Mouse (Mus musculus): ENCODE data around the gene Serpinf2. TPM values are rescaled to one million over a fixed set of nuclear protein-coding genes. Genes with fewer than 3 reads are reported as not detected.
"Not testable (repeated sequence)": the region's sequence is repeated elsewhere in the genome, so short reads cannot be mapped to it uniquely, and the experiment has no call there.

Serpinf2 gene
- total RNA-seq, 2 experiments from 2014 or later, result 0.38 to 0.52 TPM

- no peak overlapping the region for H3K4me3 ChIP-seq
- TF ChIP-seq CTCF (conservative IDR thresholded peaks at IDR 0.05), result no peak
- H3K27ac ChIP-seq, result no peak overlapping the region
- DNase-seq (ENCODE audit: low spot score in 2 of 2), result no peak
Observed at GRCm38 (mm10) chr11:75464417-75464816, 25.0 kb upstream of the Serpinf2 start.

GRCm38 (mm10) chr11:75463624-75464023 is 24.2 kb upstream of the Serpinf2 start:
- peak overlapping the region; percentile 23; the same call in 1 of the 2 replicates for H3K27ac ChIP-seq
- TF ChIP-seq CTCF (conservative IDR thresholded peaks at IDR 0.05), result no peak
- no peak overlapping the region; the same call in 1 of the 2 replicates for H3K4me3 ChIP-seq
- no peak for DNase-seq (ENCODE audit: low spot score in 2 of 2)

- TF ChIP-seq CTCF (conservative IDR thresholded peaks at IDR 0.05), result no peak
- peak; percentile 47 to 56 for DNase-seq (ENCODE audit: low spot score in 2 of 2)
- H3K27ac ChIP-seq, result peak overlapping the region; percentile 97
- peak overlapping the region; percentile 81 for H3K4me3 ChIP-seq
Observed at GRCm38 (mm10) chr11:75462865-75463336, 23.5 kb upstream of the Serpinf2 start.

DNA sequence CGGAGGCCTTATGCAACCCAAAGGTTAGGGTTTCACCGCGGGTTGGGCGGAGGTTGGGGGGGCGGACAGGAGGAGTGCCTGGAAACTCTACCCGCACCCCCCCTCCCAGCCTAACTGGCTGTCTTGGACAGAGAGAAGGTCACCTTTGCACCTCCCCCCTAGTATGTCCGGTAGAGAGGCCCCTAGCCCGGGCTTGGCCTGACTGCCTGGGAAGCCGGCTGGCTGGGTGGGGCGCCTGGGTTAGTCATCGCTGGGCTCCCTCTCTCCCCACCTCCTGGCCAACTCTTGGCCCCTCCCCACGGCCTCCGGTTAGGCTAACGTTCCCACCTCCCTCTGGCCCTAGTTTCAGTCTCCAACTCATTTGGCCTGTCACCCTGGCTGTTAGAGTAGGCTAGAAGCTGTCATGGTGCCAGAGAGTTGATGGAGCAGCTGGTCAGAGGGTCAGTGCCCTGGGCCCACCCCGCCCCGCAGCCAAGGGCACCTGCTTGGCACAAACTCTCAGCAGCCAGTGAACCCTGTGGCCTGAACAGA is 22.9 kb upstream of the Serpinf2 start:
- peak in 1 of 2 experiments; percentile 44 for DNase-seq (ENCODE audit: low spot score in 2 of 2)
- no peak for TF ChIP-seq CTCF (conservative IDR thresholded peaks at IDR 0.05)
- peak overlapping the region; percentile 81 for H3K4me3 ChIP-seq
- H3K27ac ChIP-seq, result peak overlapping the region; percentile 97

- H3K27ac ChIP-seq, result peak overlapping the region; percentile 97
- no peak for TF ChIP-seq CTCF (conservative IDR thresholded peaks at IDR 0.05)
Observed at GRCm38 (mm10) chr11:75461743-75462252, 22.4 kb upstream of the Serpinf2 start.

GRCm38 (mm10) chr11:75460844-75461742 is 21.7 kb upstream of the Serpinf2 start, which contains the start of gene Tlcd2:
TSS of gene Tlcd2 (plus strand) at chr11:75461715.
- Histone ChIP-seq H3K4me3 (peak within 1 kb of the TSS; percentile 81), H3K27ac (peak within 1 kb of the TSS; percentile 97)
- TF ChIP-seq CTCF (conservative IDR thresholded peaks at IDR 0.05), result 0 out of 2 replicates have a peak, but pooled peaks have one; percentile 6
- DNase-seq (ENCODE audit: low spot score in 2 of 2), result peak; percentile 99 to 100

More at GRCm38 (mm10) chr11:75461743-75462252, 22.4 kb upstream of the Serpinf2 start:
- DNase-seq (ENCODE audit: low spot score in 2 of 2), result no peak
- peak overlapping the region; percentile 81 for H3K4me3 ChIP-seq

DNA sequence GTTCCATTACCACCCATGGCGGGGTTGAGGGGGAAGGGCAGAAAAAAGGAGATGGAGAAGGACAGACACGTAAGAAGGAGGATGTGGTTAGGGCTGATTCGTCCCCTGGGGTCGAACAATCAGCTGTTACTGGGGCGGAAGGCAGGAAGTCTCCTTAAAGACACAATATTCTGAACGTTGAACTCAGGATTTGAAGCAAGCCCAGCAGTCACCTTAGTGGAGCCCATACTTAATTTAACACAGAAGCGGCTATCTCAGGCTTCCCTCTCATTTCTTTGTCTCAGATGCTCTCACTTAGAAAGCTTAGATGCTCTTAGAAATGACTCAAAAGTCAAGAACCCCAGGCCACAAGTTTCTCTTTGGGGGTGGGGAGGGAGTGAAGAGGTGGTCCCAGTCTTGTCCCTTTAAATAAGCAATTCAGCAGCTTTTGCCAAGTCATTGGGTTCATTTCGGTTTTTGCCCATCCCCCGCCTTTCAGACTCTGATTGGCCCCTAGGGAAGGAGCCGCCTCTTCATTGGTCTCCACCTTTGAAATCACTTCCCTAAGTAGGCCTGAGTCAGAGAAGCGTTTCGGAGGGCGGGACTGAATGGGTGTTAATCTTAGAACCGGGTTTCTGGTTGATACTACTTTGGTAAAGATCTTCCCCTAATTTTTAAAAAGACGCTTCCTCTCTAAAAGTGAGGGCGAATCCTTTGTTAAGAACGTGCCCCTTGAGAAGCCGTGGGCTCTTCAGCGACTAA is 20.9 kb upstream of the Serpinf2 start:
- peak overlapping the region; percentile 97 for H3K27ac ChIP-seq
- DNase-seq (ENCODE audit: low spot score in 2 of 2), result peak; percentile 83 to 94
- TF ChIP-seq CTCF (conservative IDR thresholded peaks at IDR 0.05), result no peak
- peak overlapping the region; percentile 81 for H3K4me3 ChIP-seq

DNA sequence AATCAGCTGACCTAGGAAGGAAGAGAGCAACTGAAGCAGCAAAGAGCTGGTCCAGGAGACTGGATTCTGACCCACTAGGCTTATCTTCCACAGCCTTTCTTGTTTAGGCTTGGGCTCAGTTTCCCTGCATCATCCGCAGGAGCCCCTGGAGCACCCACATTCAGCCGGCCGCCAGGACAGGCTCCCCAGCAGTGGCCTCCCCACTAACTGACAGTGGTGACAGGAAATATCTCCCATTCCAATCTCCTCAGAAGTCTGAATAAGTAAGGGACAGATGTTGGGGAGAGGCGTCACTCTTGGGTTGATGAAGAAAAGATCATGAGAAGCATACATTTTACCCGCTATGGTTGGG is 20.3 kb upstream of the Serpinf2 start:
- no peak for DNase-seq (ENCODE audit: low spot score in 2 of 2)
- TF ChIP-seq CTCF (conservative IDR thresholded peaks at IDR 0.05), result no peak
- H3K4me3 ChIP-seq, result peak overlapping the region; percentile 81
- H3K27ac ChIP-seq, result peak overlapping the region; percentile 97

DNA sequence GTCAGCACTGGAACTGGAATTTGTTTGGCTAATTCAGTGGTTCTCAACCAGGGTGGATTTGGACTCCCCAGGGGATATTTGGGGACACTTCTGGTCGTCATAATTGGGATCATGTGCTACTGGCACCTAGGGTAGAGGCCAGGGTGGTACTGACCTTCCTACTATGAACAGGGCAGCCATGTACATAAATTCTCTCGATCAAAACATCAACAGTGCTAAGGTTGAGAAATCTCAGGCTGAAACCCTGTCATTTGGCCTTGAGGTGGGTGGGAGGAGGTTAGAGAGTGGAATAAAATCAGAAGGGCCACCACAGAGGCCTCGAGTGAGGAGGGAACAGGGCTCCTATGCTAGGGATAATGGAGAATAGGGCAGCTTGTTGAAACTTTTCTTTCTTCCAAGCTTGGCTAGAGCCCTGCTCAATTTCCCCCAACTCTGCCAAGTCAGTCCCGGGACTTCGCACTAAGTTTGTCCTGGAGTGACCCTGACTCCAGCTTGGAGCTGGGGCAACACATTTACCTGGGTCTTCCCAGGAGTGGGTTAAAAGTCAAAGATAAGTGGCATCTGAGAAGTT is 19.8 kb upstream of the Serpinf2 start:
- no peak overlapping the region for H3K4me3 ChIP-seq
- no peak for TF ChIP-seq CTCF (conservative IDR thresholded peaks at IDR 0.05)
- H3K27ac ChIP-seq, result peak overlapping the region; percentile 97

DNA sequence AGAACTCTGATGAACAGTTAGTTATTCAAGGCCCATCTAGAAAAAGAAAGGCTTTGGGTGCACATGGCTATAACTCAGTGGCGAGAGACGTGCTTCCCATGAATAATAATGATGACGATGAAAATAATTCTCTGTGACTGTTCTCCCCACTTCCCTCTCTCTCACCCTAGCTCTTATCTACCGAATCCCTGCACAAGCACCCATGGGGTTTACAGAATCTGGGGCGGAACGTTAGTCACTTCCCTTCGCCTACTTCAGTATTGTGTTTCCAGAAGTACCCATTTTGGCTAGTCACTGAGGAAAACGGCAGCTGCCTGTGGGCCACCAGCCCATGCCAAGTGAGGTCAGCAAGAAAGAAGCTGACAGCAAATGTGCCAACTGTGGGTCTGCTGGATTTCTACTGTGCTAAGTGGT is 19.2 kb upstream of the Serpinf2 start:
- no peak for TF ChIP-seq CTCF (conservative IDR thresholded peaks at IDR 0.05)
- Histone ChIP-seq H3K4me3 (no peak overlapping the region), H3K27ac (peak overlapping the region; percentile 97)
- DNase-seq (ENCODE audit: low spot score in 2 of 2), result no peak

More for the DNA sequence above, 19.8 kb upstream of the Serpinf2 start:
- no peak for DNase-seq (ENCODE audit: low spot score in 2 of 2)

- DNase-seq (ENCODE audit: low spot score in 2 of 2), result no peak
- H3K4me3 ChIP-seq, result no peak overlapping the region
- TF ChIP-seq CTCF (conservative IDR thresholded peaks at IDR 0.05), result peak; percentile 82
- H3K27ac ChIP-seq, result peak overlapping the region; percentile 97; the same call in 1 of the 2 replicates
Observed at GRCm38 (mm10) chr11:75458169-75458568, 18.8 kb upstream of the Serpinf2 start.

GRCm38 (mm10) chr11:75456440-75456871 is 17.1 kb upstream of the Serpinf2 start:
- Histone ChIP-seq H3K27ac (no peak overlapping the region), H3K4me3 (no peak overlapping the region)
- TF ChIP-seq CTCF (conservative IDR thresholded peaks at IDR 0.05), result no peak
- DNase-seq (ENCODE audit: low spot score in 2 of 2), result no peak

- H3K4me3 ChIP-seq; DNase-seq (ENCODE audit: low spot score in 2 of 2); H3K27ac ChIP-seq: not testable (repeated sequence)
Observed at GRCm38 (mm10) chr11:75455971-75456370, 16.6 kb upstream of the Serpinf2 start.

Data from layer of hippocampus, adult 2 months (tissue).